Mouse (Mus musculus): ENCODE data around the gene Rora.

Rora gene

GRCm38 (mm10) chr9:69132995-69133394, 479.4 kb downstream of the Rora start:
- in situ Hi-C loops (cut with MseI, MboI), result no loop called here

- in situ Hi-C loops (cut with MseI, MboI), result no loop called here
These were observed 480.1 kb downstream of the Rora start for GRCm38 (mm10) chr9:69133696-69134095.

GRCm38 (mm10) chr9:69134604-69135003, 481.0 kb downstream of the Rora start:
- in situ Hi-C loops (cut with MseI, MboI), result no loop called here

- in situ Hi-C loops (cut with MseI, MboI), result no loop called here
These were observed 483.2 kb downstream of the Rora start for GRCm38 (mm10) chr9:69136821-69137220.

- in situ Hi-C loops (cut with MseI, MboI), result no loop called here
These were observed 483.8 kb downstream of the Rora start for GRCm38 (mm10) chr9:69137398-69137797.

GRCm38 (mm10) chr9:69140144-69140543, 486.6 kb downstream of the Rora start:
- in situ Hi-C loops (cut with MseI, MboI), result no loop called here

GRCm38 (mm10) chr9:69141859-69142258, 488.3 kb downstream of the Rora start:
- in situ Hi-C loops (cut with MseI, MboI), result no loop called here

GRCm38 (mm10) chr9:69146937-69147336, 493.4 kb downstream of the Rora start:
- in situ Hi-C loops (cut with MseI, MboI), result no loop called here

- in situ Hi-C loops (cut with MseI, MboI), result no loop called here
These were observed 496.6 kb downstream of the Rora start for GRCm38 (mm10) chr9:69150224-69150623.

- in situ Hi-C loops (cut with MseI, MboI), result no loop called here
These were observed 501.1 kb downstream of the Rora start for GRCm38 (mm10) chr9:69154684-69155083.

- in situ Hi-C loops (cut with MseI, MboI), result no loop called here
These were observed 502.4 kb downstream of the Rora start for GRCm38 (mm10) chr9:69155836-69156595.

- in situ Hi-C loops (cut with MseI, MboI), result no loop called here
These were observed 507.2 kb downstream of the Rora start for GRCm38 (mm10) chr9:69160818-69161217.

- in situ Hi-C loops (cut with MseI, MboI), result no loop called here
These were observed 511.1 kb downstream of the Rora start for GRCm38 (mm10) chr9:69164653-69165052.

GRCm38 (mm10) chr9:69165096-69165836, 511.7 kb downstream of the Rora start:
- in situ Hi-C loops (cut with MseI, MboI), result no loop called here

- in situ Hi-C loops (cut with MseI, MboI), result no loop called here
These were observed 520.5 kb downstream of the Rora start for GRCm38 (mm10) chr9:69174061-69174460.

- in situ Hi-C loops (cut with MseI, MboI), result no loop called here
These were observed 521.0 kb downstream of the Rora start for GRCm38 (mm10) chr9:69174527-69175116.

- in situ Hi-C loops (cut with MseI, MboI), result no loop called here
These were observed 523.4 kb downstream of the Rora start for GRCm38 (mm10) chr9:69176988-69177387.

GRCm38 (mm10) chr9:69179224-69179623, 525.6 kb downstream of the Rora start:
- in situ Hi-C loops (cut with MseI, MboI), result no loop called here

GRCm38 (mm10) chr9:69180961-69181360, 527.4 kb downstream of the Rora start:
- in situ Hi-C loops (cut with MseI, MboI), result no loop called here

- in situ Hi-C loops (cut with MseI, MboI), result no loop called here
These were observed 527.8 kb downstream of the Rora start for GRCm38 (mm10) chr9:69181411-69181810.

GRCm38 (mm10) chr9:69183888-69184287, 530.3 kb downstream of the Rora start:
- in situ Hi-C loops (cut with MseI, MboI), result no loop called here

GRCm38 (mm10) chr9:69190726-69191125, 537.1 kb downstream of the Rora start:
- in situ Hi-C loops (cut with MseI, MboI), result no loop called here

- in situ Hi-C loops (cut with MseI, MboI), result no loop called here
These were observed 538.9 kb downstream of the Rora start for GRCm38 (mm10) chr9:69192446-69192845.
